Mouse (Mus musculus): ENCODE measurements at regions not wholly inside any gene's neighbourhood (a gene's known extent, or its start where the extent isn't known, plus 50 kb on each side); places are given as distances from the start of the nearest gene placed in this dataset.
A peak's percentile ranks its signal among the peaks of the same experiment; 100 is the strongest.

GRCm38 (mm10) chr10:87639339-87639738 is 117.7 kb downstream of the Pah start:
- DNase-seq (ENCODE audit: extremely low spot score in 1 of 2, low spot score in 1 of 2): no peak

GRCm38 (mm10) chr10:87649091-87649490 is 127.5 kb downstream of the Pah start:
- peak in 1 of 2 experiments; percentile 52 for DNase-seq (ENCODE audit: extremely low spot score in 1 of 2, low spot score in 1 of 2)

- no peak for DNase-seq (ENCODE audit: extremely low spot score in 1 of 2, low spot score in 1 of 2)
Measured at GRCm38 (mm10) chr10:87652139-87652740, 130.6 kb downstream of the Pah start.

DNA sequence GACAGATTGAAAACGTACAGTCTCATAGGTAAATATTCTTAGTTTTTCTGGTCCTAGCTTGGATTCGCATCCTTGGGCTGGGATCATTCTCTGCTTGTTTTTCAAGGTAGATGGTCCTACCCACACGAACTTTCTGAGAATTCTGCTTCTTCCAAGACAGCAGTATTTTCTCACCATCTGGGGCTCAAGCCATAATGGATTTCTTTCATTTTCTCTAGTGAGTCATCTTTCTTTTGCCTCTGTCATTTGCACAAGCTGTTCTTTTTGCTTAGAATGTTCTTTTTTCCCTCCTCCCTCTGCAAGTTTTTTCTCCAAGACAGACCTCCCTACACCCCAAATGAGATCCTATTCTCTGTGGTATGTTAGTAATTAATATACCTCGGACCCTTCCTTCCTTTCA is 132.5 kb downstream of the Pah start:
- no peak for DNase-seq (ENCODE audit: extremely low spot score in 1 of 2, low spot score in 1 of 2)

DNA sequence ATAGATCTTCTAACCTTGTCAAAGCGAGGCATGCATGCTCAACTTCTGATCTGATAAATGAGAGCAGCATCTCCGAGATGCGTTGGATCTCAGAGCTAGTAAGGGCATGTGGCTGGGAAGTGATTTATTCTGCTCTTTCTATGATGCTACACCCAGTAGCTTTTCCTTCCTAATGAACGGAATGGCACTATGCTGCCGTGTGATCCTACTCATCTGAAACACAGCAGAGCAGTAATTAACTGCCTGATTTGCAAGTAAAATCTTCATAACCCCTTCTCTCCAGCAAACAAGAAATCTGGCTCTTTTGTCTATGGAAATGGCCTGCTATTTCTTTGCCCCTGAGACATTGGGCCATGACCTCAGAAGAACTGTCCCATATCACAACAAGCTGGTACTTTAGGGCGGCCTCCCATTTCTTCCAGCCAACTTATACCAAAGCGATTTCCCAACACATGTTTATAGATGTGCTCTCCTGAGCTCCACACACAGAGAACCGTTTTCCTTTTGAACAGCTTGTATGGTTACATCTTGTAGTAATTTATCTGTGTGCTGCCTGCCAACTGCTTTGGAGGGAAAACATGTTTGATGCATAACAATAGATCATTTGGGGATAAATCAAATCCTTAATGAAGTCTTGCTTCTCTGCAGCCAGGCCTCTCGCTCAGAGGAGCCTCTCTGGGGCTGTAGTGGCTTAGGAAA is 144.6 kb downstream of the Pah start:
- no peak for DNase-seq (ENCODE audit: extremely low spot score in 1 of 2, low spot score in 1 of 2)

DNA sequence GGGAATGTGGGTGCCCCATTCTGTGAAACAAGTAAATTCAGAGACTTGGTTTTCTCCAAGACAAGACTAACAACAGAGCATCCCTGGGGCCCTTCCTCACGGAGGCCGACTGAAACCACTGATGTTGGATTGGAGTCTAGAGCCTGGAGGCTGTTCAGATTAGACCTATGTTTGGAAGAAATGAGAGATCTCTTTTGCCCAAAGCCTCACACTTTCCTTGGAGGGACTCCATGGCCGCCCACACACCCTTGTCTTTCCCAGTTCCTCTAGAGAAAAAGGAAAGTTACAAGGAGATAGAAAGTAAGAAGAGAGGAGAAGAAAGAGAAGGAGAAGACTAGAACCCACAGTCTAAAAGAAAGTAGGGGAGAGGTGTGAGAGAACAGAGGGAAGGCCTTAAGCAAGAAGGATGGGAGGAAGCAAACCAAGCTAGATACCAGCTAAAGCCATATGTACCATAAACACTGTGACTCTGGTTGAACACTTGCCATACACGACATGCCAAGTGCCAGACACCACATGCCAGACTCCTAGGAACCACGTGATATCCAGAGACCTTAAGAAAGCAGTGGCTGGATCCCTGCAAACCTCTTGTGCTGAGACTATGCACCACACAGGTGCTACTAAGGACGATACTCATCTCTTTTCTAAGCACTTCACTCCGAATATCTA is 145.3 kb downstream of the Pah start:
- no peak for DNase-seq (ENCODE audit: extremely low spot score in 1 of 2, low spot score in 1 of 2)

DNA sequence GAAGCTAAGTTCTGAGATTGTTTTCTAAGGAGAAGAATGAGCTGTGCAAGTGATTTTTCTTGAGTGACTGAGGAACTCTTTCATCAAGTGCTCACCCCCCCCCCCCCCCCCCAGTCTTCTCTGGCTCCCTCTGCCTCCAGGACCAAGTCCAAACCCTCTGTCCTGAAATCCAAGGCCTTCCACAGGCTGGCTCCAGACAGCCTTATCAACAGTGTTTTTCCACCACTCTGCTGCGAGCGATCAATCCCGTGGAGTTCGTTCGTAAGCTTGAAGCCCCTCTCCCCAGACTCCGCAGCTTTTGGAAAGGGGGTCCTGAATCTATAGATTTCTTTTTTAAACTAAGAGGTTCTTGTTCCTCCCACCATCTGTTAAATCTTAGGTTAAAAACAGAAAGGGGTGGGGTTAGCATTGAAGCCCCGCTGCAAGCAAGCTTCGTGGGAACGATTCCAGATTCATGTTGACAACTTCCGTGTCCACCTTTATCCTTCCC is 146.1 kb downstream of the Pah start:
- no peak for DNase-seq (ENCODE audit: extremely low spot score in 1 of 2, low spot score in 1 of 2)

DNA sequence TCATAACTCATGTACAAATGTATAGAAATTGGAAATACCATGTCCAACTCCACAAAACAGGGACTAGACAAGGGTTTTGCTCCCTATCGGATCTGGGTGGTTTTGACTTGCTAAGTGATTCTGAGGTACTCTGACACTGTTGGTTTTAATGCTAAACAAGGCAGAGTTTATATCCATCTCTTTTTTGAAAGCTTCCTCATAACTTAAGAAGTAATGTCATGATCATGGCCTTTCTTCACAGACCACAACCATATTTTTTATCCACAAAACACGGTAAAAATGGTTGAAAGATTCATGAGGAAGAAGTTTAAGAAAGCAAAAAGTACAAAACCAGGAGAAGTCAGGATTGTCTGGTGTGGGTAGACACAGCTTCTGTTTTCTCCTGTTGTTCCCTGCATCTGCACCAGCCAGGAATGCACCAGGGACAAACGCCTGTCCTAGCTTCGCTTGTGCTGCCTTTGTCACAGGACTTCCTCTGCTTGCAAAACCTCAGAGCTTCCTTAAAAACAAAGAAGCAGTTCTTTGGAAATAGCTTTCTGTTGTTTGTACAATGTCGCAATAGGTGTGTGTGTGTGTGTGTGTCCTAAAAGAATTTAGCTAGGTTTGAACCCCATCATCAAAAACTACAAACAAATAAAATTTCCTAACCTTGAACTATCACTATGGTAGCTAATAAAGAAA is 153.3 kb downstream of the Pah start:
- no peak for DNase-seq (ENCODE audit: extremely low spot score in 1 of 2, low spot score in 1 of 2)

DNA sequence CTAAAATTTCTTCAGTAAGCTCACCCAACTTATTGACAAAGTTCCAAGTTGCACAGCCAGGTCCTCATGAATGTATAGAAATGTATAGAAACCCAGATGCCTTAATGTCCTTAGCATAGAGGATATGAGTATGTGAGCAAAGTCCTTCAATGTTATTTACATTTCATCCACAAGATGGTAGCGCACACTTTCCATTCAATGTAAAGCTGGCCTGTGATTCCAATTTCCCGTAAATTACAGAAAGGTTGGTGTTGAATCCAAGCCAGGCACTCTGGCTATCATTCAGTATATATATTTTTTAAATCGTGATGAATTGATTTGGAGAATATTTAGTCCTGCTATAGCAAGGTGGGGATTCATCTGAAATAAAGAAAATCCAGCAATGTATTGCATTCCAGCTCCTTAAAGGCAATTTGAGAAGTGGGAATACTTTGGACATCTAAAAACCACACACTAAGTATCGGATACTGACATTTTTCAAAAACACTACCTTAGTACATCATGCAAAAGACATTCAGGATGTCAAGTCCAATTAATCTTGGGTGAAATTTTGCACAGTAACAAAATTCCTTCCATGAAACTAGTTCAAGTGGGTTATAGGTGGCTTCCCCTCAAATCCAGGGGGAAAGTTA is 154.6 kb downstream of the Pah start:
- no peak for DNase-seq (ENCODE audit: extremely low spot score in 1 of 2, low spot score in 1 of 2)

GRCm38 (mm10) chr10:87678984-87679383 is 157.4 kb downstream of the Pah start:
- DNase-seq (ENCODE audit: extremely low spot score in 1 of 2, low spot score in 1 of 2): no peak

DNA sequence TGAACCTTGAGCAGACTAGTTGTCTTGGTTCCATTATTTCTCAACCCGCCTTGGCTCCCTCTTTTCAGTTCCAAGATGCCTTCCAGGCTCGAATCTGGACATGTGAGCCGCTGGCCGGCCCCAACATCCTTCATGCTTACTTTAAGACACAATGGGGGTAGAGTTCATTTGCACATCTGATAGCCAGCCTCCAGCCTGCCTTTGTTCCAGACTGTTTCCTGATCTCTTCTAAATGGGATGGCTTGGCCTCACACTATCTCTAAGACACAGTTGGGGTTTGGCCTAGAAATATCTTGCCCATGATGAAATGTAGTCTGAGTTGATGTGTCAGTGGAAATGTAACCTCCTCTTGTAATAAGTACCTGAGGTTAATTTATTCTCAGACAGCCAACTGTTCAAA is 164.7 kb downstream of the Pah start:
- no peak for DNase-seq (ENCODE audit: extremely low spot score in 1 of 2, low spot score in 1 of 2)

DNA sequence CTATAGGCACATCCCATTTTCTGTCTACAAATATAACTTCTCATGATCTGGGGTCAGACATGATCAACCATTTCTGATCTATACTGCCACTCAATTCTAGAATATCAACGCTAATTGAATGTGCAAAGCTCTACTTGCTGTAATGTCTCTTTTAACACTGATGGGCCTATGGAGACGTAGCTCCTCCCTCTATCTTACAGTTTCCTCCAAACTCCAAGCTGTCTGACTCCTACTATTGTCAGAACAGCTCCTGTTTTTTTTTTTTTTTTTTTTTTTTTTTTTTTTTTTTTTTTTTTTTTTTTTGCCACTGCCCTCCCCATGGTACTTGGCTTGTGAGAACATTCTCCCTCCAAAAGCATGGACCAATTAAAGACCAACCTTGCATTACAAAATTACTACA is 165.2 kb downstream of the Pah start:
- no peak for DNase-seq (ENCODE audit: extremely low spot score in 1 of 2, low spot score in 1 of 2)

DNA sequence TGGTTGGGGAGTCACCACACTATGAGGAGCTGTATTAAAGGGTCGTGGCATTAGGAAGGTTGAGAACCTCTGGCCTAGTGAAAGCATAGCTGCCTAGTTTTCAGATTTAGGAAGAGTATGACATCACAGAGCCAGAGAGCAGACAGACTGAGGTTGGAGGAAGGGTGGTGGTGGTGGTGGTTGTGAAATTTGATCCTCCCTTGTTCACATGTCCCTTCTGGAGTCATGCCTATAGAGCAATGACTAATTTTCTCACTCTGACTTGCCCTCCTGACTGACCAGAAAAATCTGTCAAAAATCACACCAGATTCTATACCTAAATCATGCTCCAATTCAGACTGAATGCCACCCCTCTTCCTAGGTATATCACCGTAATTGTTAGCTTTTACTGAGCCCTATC is 166.2 kb downstream of the Pah start:
- no peak for DNase-seq (ENCODE audit: extremely low spot score in 1 of 2, low spot score in 1 of 2)

DNA sequence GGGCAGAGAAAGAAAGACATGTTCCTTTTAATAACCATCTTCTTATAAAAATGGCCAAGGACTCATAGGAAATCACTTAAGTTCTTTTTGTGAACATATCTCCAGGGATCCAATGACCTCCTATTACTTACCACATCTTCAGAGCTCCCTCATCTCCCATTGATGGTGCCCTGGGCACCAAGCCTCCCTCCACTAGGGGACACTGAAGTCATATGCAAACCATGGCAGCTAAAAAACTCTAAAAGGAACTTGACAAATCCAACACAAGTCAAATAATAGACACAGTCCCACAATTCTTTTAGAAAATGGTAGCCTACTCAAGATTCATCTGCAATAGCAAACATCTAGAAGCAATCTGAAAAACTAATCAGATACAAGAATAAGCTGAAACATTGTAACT is 167.2 kb upstream of the Igf1 start:
- no peak for DNase-seq (ENCODE audit: extremely low spot score in 1 of 2, low spot score in 1 of 2)

- DNase-seq (ENCODE audit: extremely low spot score in 1 of 2, low spot score in 1 of 2): no peak
Measured at GRCm38 (mm10) chr10:87696485-87696884, 161.6 kb upstream of the Igf1 start.

- no peak for DNase-seq (ENCODE audit: extremely low spot score in 1 of 2, low spot score in 1 of 2)
Measured at GRCm38 (mm10) chr10:87711209-87711608, 146.9 kb upstream of the Igf1 start.

GRCm38 (mm10) chr10:87711798-87712197 is 146.3 kb upstream of the Igf1 start:
- no peak for DNase-seq (ENCODE audit: extremely low spot score in 1 of 2, low spot score in 1 of 2)

GRCm38 (mm10) chr10:87715874-87716600 is 142.0 kb upstream of the Igf1 start:
- no peak for DNase-seq (ENCODE audit: extremely low spot score in 1 of 2, low spot score in 1 of 2)

- no peak for DNase-seq (ENCODE audit: extremely low spot score in 1 of 2, low spot score in 1 of 2)
Measured at GRCm38 (mm10) chr10:87717156-87717555, 140.9 kb upstream of the Igf1 start.

DNA sequence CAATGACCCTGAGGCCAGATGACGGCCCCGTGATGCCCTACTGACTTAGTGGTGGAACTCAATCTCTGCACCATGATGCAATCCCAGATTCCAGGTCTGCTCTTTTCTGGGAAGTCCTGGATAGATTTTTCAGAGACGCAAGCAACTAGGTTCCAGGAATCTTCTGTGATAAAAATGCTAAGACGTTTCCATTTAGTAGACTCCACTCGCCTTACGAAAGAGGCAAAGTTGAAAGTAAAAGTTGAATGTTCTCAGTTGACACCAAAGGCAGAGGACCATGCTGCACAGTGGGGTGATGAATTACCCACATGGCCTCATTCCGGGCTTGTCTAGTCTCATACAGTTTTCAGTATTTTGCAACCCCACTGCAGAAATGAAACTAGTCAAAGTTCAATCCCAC is 139.6 kb upstream of the Igf1 start:
- no peak for DNase-seq (ENCODE audit: extremely low spot score in 1 of 2, low spot score in 1 of 2)

Data from layer of hippocampus, postnatal 25 days (tissue).